Mouse (Mus musculus): Measurements from ENCODE around the gene Mcl1. TPM values are rescaled to one million over a fixed set of nuclear protein-coding genes. Genes with fewer than 3 reads are reported as not detected.
"Not testable (repeated sequence)": the region's sequence is repeated elsewhere in the genome, so short reads cannot be mapped to it uniquely, and the experiment has no call there.

The Mcl1 gene
- polyA plus RNA-seq (2014; fragmentation: Nextera tagmentation; extraction: Ambion mirVana), result 75.7 and 79.4 TPM in 2 replicates

DNA sequence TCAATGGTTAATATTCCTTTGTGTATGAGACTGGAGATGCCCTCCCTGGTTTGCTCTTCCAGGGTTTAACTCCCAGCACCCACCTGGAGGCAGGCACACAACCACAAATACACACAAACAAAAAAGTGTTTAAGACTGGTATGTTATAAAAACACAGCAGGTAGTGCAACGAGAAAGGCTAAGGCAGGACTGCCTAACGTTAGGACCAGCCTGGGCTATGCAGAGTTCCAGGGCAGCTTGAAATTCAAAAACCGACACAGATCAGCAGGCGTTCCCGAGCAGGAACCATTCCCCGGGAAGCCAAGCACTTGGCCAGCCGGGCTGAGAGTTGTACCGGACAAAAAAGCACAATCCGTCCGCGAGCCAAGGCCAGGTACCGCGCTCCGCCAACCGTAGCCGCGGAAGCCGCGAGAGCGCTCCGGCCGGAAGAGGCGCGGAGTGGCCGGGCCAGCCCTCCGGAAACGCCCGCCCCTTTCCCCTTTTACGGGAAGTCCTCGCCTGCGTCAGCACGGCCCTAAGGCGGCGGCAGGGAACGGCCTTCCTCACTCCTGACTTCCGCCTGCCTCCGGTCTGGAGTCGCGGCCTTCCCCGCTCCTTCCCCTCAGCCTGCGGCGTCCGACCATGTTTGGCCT, at the start of gene Mcl1:
Gene Mcl1, plus strand, starts transcription at position 553 of the 632 bp plus-strand sequence.
- H3K27ac ChIP-seq (ENCODE audit: low read depth, low read length), result peak within 1 kb of the TSS; percentile 95
- peak within 1 kb of the TSS; percentile 82 for H3K4me2 ChIP-seq (ENCODE audit: low read depth)
- H3K27me3 ChIP-seq (ENCODE audit: control insufficient read depth, insufficient read depth, low read length), result no peaks in the 10 kb centered on the region
- peak within 1 kb of the TSS; percentile 99 for H3K9ac ChIP-seq (ENCODE audit: low read length)
- H3K36me3 ChIP-seq (ENCODE audit: control insufficient read depth, insufficient read depth, low read length), result peaks cover 3% of the 10 kb centered on the region; the same call in 1 of the 2 replicates
- H3K9me3 ChIP-seq (ENCODE audit: control insufficient read depth, low read length), result no peaks in the 10 kb centered on the region
- DNase-seq (ENCODE audit: low spot score) (peak; percentile 97), ATAC-seq (ENCODE audit: insufficient read depth, low FRiP score, low TSS enrichment) (peak; percentile 97)
- peak within 1 kb of the TSS; percentile 99 for H3K4me3 ChIP-seq (ENCODE audit: low read depth, low read length)
- H3K4me1 ChIP-seq (ENCODE audit: control insufficient read depth, insufficient read depth, low read length), result peaks cover 18% of the 10 kb centered on the region
- WGBS, result under 1% methylated on average over 43 of the region's 43 CpGs

DNA sequence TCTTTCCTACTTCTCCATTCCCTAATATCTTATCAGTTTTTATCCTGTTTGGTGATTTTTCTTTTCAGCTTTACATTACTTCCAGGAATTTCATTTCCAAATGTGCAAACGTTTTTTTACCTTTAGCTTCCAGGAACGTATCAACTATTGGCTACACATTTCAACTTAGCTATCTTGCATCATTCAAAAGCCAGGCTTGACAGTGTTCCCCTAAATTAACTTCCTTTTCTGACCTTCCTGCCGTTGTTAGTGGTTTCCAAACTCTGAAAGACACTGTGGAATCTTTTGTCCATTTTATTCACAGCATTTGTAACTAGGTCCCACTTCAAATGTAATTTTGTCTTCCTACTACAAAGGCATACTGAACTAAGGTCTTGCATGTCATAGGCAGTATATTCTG, 49.4 kb upstream of the Mcl1 start:
- Histone ChIP-seq H3K4me1 (ENCODE audit: control insufficient read depth, insufficient read depth, low read length) (no peaks in the 10 kb centered on the region), H3K9me3 (ENCODE audit: control insufficient read depth, low read length) (no peaks in the 10 kb centered on the region), H3K4me2 (ENCODE audit: low read depth) (no peak overlapping the region), H3K27ac (ENCODE audit: low read depth, low read length) (no peak overlapping the region), H3K36me3 (ENCODE audit: control insufficient read depth, insufficient read depth, low read length) (peaks cover 5% of the 10 kb centered on the region; the same call in 1 of the 2 replicates), H3K27me3 (ENCODE audit: control insufficient read depth, insufficient read depth, low read length) (no peaks in the 10 kb centered on the region), H3K9ac (ENCODE audit: low read length) (no peak overlapping the region), H3K4me3 (ENCODE audit: low read depth, low read length) (no peak overlapping the region)
- no peak for ATAC-seq (ENCODE audit: insufficient read depth, low FRiP score, low TSS enrichment)
- 75% methylated on average over 3 of the region's 3 CpGs for WGBS
- DNase-seq (ENCODE audit: low spot score), result no peak

DNA sequence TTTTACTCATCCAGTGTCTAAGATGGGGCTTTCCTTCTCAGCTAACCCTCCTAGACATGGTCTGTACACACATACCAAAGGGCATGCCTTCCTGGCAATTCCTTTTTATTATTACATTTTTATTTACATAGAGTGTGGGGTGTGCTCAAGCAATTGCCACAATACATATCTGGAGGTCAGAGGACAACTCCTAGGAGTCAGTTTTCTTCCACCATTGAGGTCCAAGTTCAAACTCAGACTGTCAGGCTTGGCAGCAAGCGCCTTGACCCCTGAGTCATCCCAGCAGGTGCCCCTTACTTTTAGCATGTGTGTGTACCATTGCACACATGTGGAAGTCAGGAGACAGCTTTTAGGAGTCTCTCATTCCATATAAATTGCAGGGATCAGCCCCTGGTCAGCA, 44.6 kb upstream of the Mcl1 start:
- DNase-seq (ENCODE audit: low spot score) (no peak), ATAC-seq (ENCODE audit: insufficient read depth, low FRiP score, low TSS enrichment) (no peak)
- no peak overlapping the region for H3K27ac ChIP-seq (ENCODE audit: low read depth, low read length)
- H3K9ac ChIP-seq (ENCODE audit: low read length), result no peak overlapping the region
- peaks cover 7% of the 10 kb centered on the region; the same call in 1 of the 2 replicates for H3K36me3 ChIP-seq (ENCODE audit: control insufficient read depth, insufficient read depth, low read length)
- 100% methylated on average over 1 of the region's 1 CpGs for WGBS
- H3K4me1 ChIP-seq (ENCODE audit: control insufficient read depth, insufficient read depth, low read length), result no peaks in the 10 kb centered on the region
- no peaks in the 10 kb centered on the region for H3K9me3 ChIP-seq (ENCODE audit: control insufficient read depth, low read length)
- H3K4me3 ChIP-seq (ENCODE audit: low read depth, low read length), result no peak overlapping the region
- no peaks in the 10 kb centered on the region for H3K27me3 ChIP-seq (ENCODE audit: control insufficient read depth, insufficient read depth, low read length)
- H3K4me2 ChIP-seq (ENCODE audit: low read depth), result no peak overlapping the region

DNA sequence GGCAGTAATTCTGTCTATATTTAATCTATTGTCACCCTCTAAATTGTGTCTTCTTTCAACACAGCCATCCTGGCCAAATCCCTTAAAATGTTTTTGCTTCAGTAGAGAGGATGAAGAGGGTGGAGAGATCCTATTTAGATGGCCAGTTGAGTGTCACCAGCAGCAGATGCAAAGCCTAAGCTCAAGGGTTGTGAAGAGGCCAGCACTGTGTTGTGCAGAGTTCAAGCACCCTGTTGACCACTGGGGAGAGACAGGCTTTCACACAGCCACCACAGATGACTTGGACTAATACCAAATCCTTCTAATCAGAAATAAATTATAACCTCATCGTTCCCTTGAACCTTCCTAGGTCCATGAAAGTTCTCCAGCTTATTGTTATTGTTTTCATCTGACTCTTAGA, 40.1 kb upstream of the Mcl1 start:
- Histone ChIP-seq H3K9ac (ENCODE audit: low read length) (no peak overlapping the region), H3K9me3 (ENCODE audit: control insufficient read depth, low read length) (no peaks in the 10 kb centered on the region), H3K4me2 (ENCODE audit: low read depth) (no peak overlapping the region), H3K36me3 (ENCODE audit: control insufficient read depth, insufficient read depth, low read length) (0 out of 2 replicates have a peak, but pooled peaks cover 2% of the 10 kb centered on the region), H3K27ac (ENCODE audit: low read depth, low read length) (no peak overlapping the region), H3K4me1 (ENCODE audit: control insufficient read depth, insufficient read depth, low read length) (no peaks in the 10 kb centered on the region), H3K27me3 (ENCODE audit: control insufficient read depth, insufficient read depth, low read length) (no peaks in the 10 kb centered on the region), H3K4me3 (ENCODE audit: low read depth, low read length) (no peak overlapping the region)
- no peak for ATAC-seq (ENCODE audit: insufficient read depth, low FRiP score, low TSS enrichment)
- DNase-seq (ENCODE audit: low spot score), result no peak
- 92% methylated on average over 1 of the region's 1 CpGs for WGBS

DNA sequence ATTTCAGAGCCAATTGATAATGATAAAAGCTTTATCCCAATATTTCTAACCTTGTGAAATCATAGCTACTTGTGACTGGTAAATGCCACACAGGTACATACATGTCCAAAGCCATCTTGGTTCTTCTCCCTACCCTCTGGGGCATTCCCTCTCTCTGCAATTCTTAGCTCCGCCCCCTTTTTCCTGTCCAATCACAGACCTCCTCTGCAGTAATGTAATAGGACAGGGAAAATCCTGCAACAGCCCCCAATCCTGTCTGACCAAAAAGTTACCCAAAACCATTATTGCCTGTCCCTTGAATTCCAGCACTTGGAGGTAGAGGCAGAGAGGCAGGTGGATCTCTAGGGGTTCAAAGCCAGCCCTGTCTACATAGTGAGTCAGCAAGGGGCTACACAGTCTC, 37.3 kb upstream of the Mcl1 start:
- no peak overlapping the region for H3K4me3 ChIP-seq (ENCODE audit: low read depth, low read length)
- no peak overlapping the region for H3K4me2 ChIP-seq (ENCODE audit: low read depth)
- no peak overlapping the region for H3K27ac ChIP-seq (ENCODE audit: low read depth, low read length)
- DNase-seq (ENCODE audit: low spot score) (no peak), ATAC-seq (ENCODE audit: insufficient read depth, low FRiP score, low TSS enrichment) (no peak)
- WGBS, result 81% methylated on average over 1 of the region's 1 CpGs
- H3K9me3 ChIP-seq (ENCODE audit: control insufficient read depth, low read length), result no peaks in the 10 kb centered on the region
- H3K36me3 ChIP-seq (ENCODE audit: control insufficient read depth, insufficient read depth, low read length), result 0 out of 2 replicates have a peak, but pooled peaks cover 2% of the 10 kb centered on the region
- H3K4me1 ChIP-seq (ENCODE audit: control insufficient read depth, insufficient read depth, low read length), result peaks cover 3% of the 10 kb centered on the region
- H3K27me3 ChIP-seq (ENCODE audit: control insufficient read depth, insufficient read depth, low read length), result no peaks in the 10 kb centered on the region
- H3K9ac ChIP-seq (ENCODE audit: low read length), result no peak overlapping the region

DNA sequence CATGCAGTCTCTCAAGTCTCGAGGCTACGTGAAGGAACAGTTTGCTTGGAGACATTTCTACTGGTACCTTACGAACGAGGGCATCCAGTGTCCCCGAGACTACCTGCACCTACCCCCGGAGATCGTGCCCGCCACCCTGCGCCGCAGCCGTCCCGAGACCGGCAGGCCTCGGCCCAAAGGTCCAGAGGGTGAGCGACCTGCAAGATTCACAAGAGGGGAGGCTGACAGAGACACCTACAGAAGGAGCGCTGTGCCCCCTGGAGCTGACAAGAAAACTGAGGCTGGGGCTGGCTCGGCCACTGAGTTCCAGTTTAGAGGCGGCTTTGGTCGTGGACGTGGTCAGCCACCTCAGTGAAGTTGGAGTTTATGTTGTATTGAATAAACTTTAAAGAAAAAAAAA, 36.2 kb upstream of the Mcl1 start:
- not testable (repeated sequence) for H3K9ac ChIP-seq (ENCODE audit: low read length)
- 92% methylated on average over 18 of the region's 20 CpGs for WGBS

DNA sequence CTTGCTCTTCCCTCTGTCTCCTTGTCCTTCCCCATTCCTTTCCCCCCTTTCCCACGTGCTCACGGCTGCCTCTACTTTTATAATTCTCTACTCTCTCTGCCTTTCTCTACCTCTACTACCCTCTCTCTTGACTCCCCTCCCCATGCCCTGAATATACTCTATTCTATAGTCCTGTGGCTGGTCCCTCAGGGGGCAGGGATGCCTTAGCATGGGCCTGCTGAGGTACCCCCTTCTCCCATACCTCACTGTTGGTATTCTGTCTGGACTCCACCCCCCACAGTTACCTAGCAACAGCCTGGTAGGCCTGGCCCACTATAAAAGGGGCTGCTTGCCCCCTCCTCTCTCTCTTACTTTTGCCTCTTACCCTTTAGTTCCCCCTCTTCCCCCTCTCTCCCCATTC, 35.0 kb upstream of the Mcl1 start:
- no peaks in the 10 kb centered on the region for H3K9me3 ChIP-seq (ENCODE audit: control insufficient read depth, low read length)
- H3K9ac ChIP-seq (ENCODE audit: low read length), result no peak overlapping the region
- WGBS, result 47% methylated on average over 2 of the region's 2 CpGs
- H3K4me2 ChIP-seq (ENCODE audit: low read depth), result no peak overlapping the region
- ATAC-seq (ENCODE audit: insufficient read depth, low FRiP score, low TSS enrichment), result no peak
- H3K27me3 ChIP-seq (ENCODE audit: control insufficient read depth, insufficient read depth, low read length), result no peaks in the 10 kb centered on the region
- H3K27ac ChIP-seq (ENCODE audit: low read depth, low read length), result no peak overlapping the region
- peaks cover 8% of the 10 kb centered on the region for H3K4me1 ChIP-seq (ENCODE audit: control insufficient read depth, insufficient read depth, low read length)
- no peak for DNase-seq (ENCODE audit: low spot score)
- peaks cover 11% of the 10 kb centered on the region for H3K36me3 ChIP-seq (ENCODE audit: control insufficient read depth, insufficient read depth, low read length)
- no peak overlapping the region for H3K4me3 ChIP-seq (ENCODE audit: low read depth, low read length)

More for the DNA sequence above, 36.2 kb upstream of the Mcl1 start:
- not testable (repeated sequence) for H3K27ac ChIP-seq (ENCODE audit: low read depth, low read length); H3K4me2 ChIP-seq (ENCODE audit: low read depth); H3K9me3 ChIP-seq (ENCODE audit: control insufficient read depth, low read length); H3K36me3 ChIP-seq (ENCODE audit: control insufficient read depth, insufficient read depth, low read length); H3K27me3 ChIP-seq (ENCODE audit: control insufficient read depth, insufficient read depth, low read length); DNase-seq (ENCODE audit: low spot score); H3K4me3 ChIP-seq (ENCODE audit: low read depth, low read length); H3K4me1 ChIP-seq (ENCODE audit: control insufficient read depth, insufficient read depth, low read length); ATAC-seq (ENCODE audit: insufficient read depth, low FRiP score, low TSS enrichment)

DNA sequence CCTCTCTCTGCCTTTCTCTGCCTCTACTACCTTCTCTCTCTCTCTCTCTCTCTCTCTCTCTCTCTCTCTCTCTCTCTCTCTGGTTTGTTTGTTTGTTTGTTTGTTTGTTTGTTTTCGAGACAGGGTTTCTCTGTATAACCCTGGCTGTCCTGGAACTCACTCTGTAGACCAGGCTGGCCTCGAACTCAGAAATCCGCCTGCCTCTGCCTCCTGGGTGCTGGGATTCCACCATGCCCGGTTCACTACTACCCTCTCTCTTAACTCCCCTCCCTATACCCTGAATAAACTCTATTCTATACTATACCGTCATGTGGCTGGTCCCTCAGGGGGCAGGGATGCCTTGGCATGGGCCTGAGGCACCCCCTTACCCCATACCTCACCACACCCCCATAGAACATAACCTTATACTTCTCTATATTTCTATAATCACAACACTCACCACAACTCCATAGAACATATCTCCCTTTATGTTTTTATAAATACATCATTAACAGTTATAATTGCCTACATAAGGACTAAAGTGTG, 34.5 kb upstream of the Mcl1 start:
- not testable (repeated sequence) for ATAC-seq (ENCODE audit: insufficient read depth, low FRiP score, low TSS enrichment); DNase-seq (ENCODE audit: low spot score); H3K4me1 ChIP-seq (ENCODE audit: control insufficient read depth, insufficient read depth, low read length); H3K9ac ChIP-seq (ENCODE audit: low read length); H3K9me3 ChIP-seq (ENCODE audit: control insufficient read depth, low read length); H3K27me3 ChIP-seq (ENCODE audit: control insufficient read depth, insufficient read depth, low read length)
- peak overlapping the region; percentile 81; the same call in 1 of the 2 replicates for H3K27ac ChIP-seq (ENCODE audit: low read depth, low read length)
- WGBS, result 66% methylated on average over 5 of the region's 5 CpGs
- peak overlapping the region; percentile 41 for H3K4me2 ChIP-seq (ENCODE audit: low read depth)
- peaks cover 16% of the 10 kb centered on the region for H3K36me3 ChIP-seq (ENCODE audit: control insufficient read depth, insufficient read depth, low read length)
- peak overlapping the region; percentile 67 for H3K4me3 ChIP-seq (ENCODE audit: low read depth, low read length)

Data from neural tube, embryonic 11.5 days (tissue).